22 mouse cellular contexts compared by ENCODE assay signal in genomic region chr6:43492367-43492766, GRCm38 (mm10).
DNase-seq lines count a peak whose midpoint lies in the region; ATAC-seq and TF ChIP-seq lines count a peak whose summit lies in the region.
"Had no signal": no experiment of that assay in that cellular context is flagged by ENCODE, and none has a peak within 500 bp of the region (broad histone marks: within the 10 kb centered on the region; RNA-seq: fewer than 3 reads in every experiment).

No protein-coding gene starts in this region.

- no peak for ATAC-seq in liver, postnatal 0 days
- ATAC-seq: CD4-positive, CD25-positive, alpha-beta regulatory T cell, adult 4 months; midbrain, embryonic 13.5 days had no signal

- peak; percentile 52 for TF ChIP-seq CTCF in heart, adult 2 months (IDR thresholded peaks at IDR 0.05)
- peak; percentile 20; the same call in 1 of the 2 replicates for TF ChIP-seq CTCF in liver, postnatal 0 days (IDR thresholded peaks at IDR 0.05; ENCODE audit: low read depth)
- peak in 1 of 2 experiments; percentile 36; a peak in 2 of 4 replicates for TF ChIP-seq CTCF in CH12.LX (conservative IDR thresholded peaks at IDR 0.05 in 1 of 2, IDR thresholded peaks at IDR 0.05 in 1 of 2; ENCODE audit: low read depth in 2 of 2, low read length in 2 of 2)

- no peak overlapping the region for H3K4me3 ChIP-seq in heart, adult 2 months
- H3K4me3 ChIP-seq in liver, postnatal 0 days (ENCODE audit: low read depth, low read length) = no peak overlapping the region
- no peak overlapping the region for H3K4me3 ChIP-seq in CH12.LX (replicated peaks in 1 of 3; ENCODE audit: low read depth in 2 of 3, low read length in 2 of 3, poor library complexity in 1 of 3)
- H3K4me3 ChIP-seq: embryonic facial prominence, embryonic 13.5 days; hindbrain, embryonic 13.5 days; limb, embryonic 13.5 days; midbrain, embryonic 13.5 days had no signal

- no peak for DNase-seq in heart, adult 2 months
- no peak for DNase-seq in heart, postnatal 25 days (ENCODE audit: low spot score)
- no peak for DNase-seq in liver, postnatal 0 days
- no peak for DNase-seq in liver
- DNase-seq in CH12.LX (ENCODE audit: extremely low read depth) = no peak
- DNase-seq in fibroblast of lung, adult 2 months (ENCODE audit: low read depth) = peak; percentile 30
- no peak for DNase-seq in cerebellum, adult 9-10 months
- DNase-seq in gastrocnemius, postnatal 10 days = no peak
- DNase-seq: adrenal gland, postnatal 10 days; cerebellum, adult 2 months; heart, postnatal 10 days; kidney, adult 11 months; kidney, postnatal 14 days; layer of hippocampus, adult 9-11 months; lung, adult 2 months; right cerebral cortex, postnatal 14 days; thymus, postnatal 25 days had no signal

- H3K79me2 ChIP-seq in heart, adult 2 months (replicated peaks; ENCODE audit: control insufficient read depth, insufficient read depth, low read length) = no peaks in the 10 kb centered on the region
- H3K79me2 ChIP-seq in CH12.LX (replicated peaks; ENCODE audit: control insufficient read depth, extremely low read depth, insufficient read depth, poor library complexity, severe bottlenecking) = no peaks in the 10 kb centered on the region

- TF ChIP-seq EP300 in heart, adult 2 months (IDR thresholded peaks at IDR 0.05; ENCODE audit: insufficient read depth, low read depth, low read length) = no peak
- no peak for TF ChIP-seq EP300 in liver, postnatal 0 days (IDR thresholded peaks at IDR 0.05; ENCODE audit: low read depth)
- TF ChIP-seq EP300 in CH12.LX (IDR thresholded peaks at IDR 0.05; ENCODE audit: low read length) = no peak

- no peaks in the 10 kb centered on the region for H3K36me3 ChIP-seq in heart, adult 2 months (ENCODE audit: control insufficient read depth, insufficient read depth, low read length)
- no peaks in the 10 kb centered on the region for H3K36me3 ChIP-seq in liver, postnatal 0 days (replicated peaks; ENCODE audit: insufficient read depth, low read length)
- H3K36me3 ChIP-seq in CH12.LX (replicated peaks in 1 of 2; ENCODE audit: control insufficient read depth in 1 of 2, insufficient read depth in 1 of 2, low read length in 1 of 2) = no peaks in the 10 kb centered on the region
- H3K36me3 ChIP-seq: embryonic facial prominence, embryonic 13.5 days; hindbrain, embryonic 13.5 days; limb, embryonic 13.5 days; midbrain, embryonic 13.5 days had no signal

- TF ChIP-seq RAD21 in CH12.LX (IDR thresholded peaks at IDR 0.05; ENCODE audit: low read depth, low read length) = peak; percentile 46

- H3K9me3 ChIP-seq in liver, postnatal 0 days (ENCODE audit: low read length) = no peaks in the 10 kb centered on the region
- H3K9me3 ChIP-seq in CH12.LX (replicated peaks; ENCODE audit: low read length) = no peaks in the 10 kb centered on the region
- H3K9me3 ChIP-seq: embryonic facial prominence, embryonic 13.5 days; limb, embryonic 13.5 days had no signal

- in situ Hi-C loops in CH12.LX (cut with MboI; ENCODE audit: low pct_ligation_motif_present, low pct_unique_long_range_greater_than_20kb, low sequenced_read_pairs) = no loop called here

- no peak overlapping the region for H3K9ac ChIP-seq in heart, adult 2 months (ENCODE audit: low read depth, low read length)
- no peak overlapping the region for H3K9ac ChIP-seq in liver, postnatal 0 days (replicated peaks)
- no peak overlapping the region for H3K9ac ChIP-seq in CH12.LX (ENCODE audit: insufficient read depth, low read depth)
- H3K9ac ChIP-seq: embryonic facial prominence, embryonic 13.5 days; hindbrain, embryonic 13.5 days; limb, embryonic 13.5 days; midbrain, embryonic 13.5 days had no signal

- H3K27me3 ChIP-seq in heart, adult 2 months (ENCODE audit: control insufficient read depth, insufficient read depth, low read length) = no peaks in the 10 kb centered on the region
- H3K27me3 ChIP-seq in liver, postnatal 0 days (ENCODE audit: insufficient read depth, low read length) = no peaks in the 10 kb centered on the region
- no peaks in the 10 kb centered on the region for H3K27me3 ChIP-seq in CH12.LX (replicated peaks)
- H3K27me3 ChIP-seq: embryonic facial prominence, embryonic 13.5 days; hindbrain, embryonic 13.5 days; limb, embryonic 13.5 days; midbrain, embryonic 13.5 days had no signal

- H3K4me1 ChIP-seq in heart, adult 2 months (ENCODE audit: control insufficient read depth, insufficient read depth, low read length) = no peaks in the 10 kb centered on the region
- no peaks in the 10 kb centered on the region for H3K4me1 ChIP-seq in liver, postnatal 0 days (ENCODE audit: insufficient read depth)
- no peaks in the 10 kb centered on the region for H3K4me1 ChIP-seq in CH12.LX (ENCODE audit: control insufficient read depth in 1 of 2, insufficient read depth in 2 of 2)
- H3K4me1 ChIP-seq: embryonic facial prominence, embryonic 13.5 days; hindbrain, embryonic 13.5 days; limb, embryonic 13.5 days; midbrain, embryonic 13.5 days had no signal

- no peak overlapping the region for H3K27ac ChIP-seq in heart, adult 2 months
- no peak overlapping the region for H3K27ac ChIP-seq in liver, postnatal 0 days (ENCODE audit: low read depth)
- H3K27ac ChIP-seq in CH12.LX (ENCODE audit: insufficient read depth, low read depth) = no peak overlapping the region
- H3K27ac ChIP-seq: embryonic facial prominence, embryonic 13.5 days; hindbrain, embryonic 13.5 days; limb, embryonic 13.5 days; midbrain, embryonic 13.5 days had no signal

- dilution Hi-C loops in CH12.LX (cut with MboI; ENCODE audit: extremely low pct_ligation_motif_present, extremely low pct_unique_long_range_greater_than_20kb, low sequenced_read_pairs) = no loop called here

- no peak for TF ChIP-seq POLR2A in heart, adult 2 months (IDR thresholded peaks at IDR 0.05; ENCODE audit: insufficient read depth, low read depth, low read length)
- no peak for TF ChIP-seq POLR2A in CH12.LX (IDR thresholded peaks at IDR 0.05; ENCODE audit: low read depth, low read length)

- H3K4me2 ChIP-seq in liver, postnatal 0 days (ENCODE audit: low read depth, low read length) = no peak overlapping the region
- no peak overlapping the region for H3K4me2 ChIP-seq in CH12.LX (ENCODE audit: insufficient read depth, low read depth, poor library complexity, severe bottlenecking)
- H3K4me2 ChIP-seq: embryonic facial prominence, embryonic 13.5 days; hindbrain, embryonic 13.5 days; limb, embryonic 13.5 days; midbrain, embryonic 13.5 days had no signal

- intact Hi-C loops in heart, adult 2 months (cut with DNase I) = no loop called here
- intact Hi-C loops in heart, postnatal 25 days (cut with DNase I) = no loop called here

TF ChIP-seq in CH12.LX, 34 proteins besides CTCF, POLR2A, EP300 and RAD21:
- TF ChIP-seq IRF4 (IDR thresholded peaks at IDR 0.05; ENCODE audit: low read depth, low read length) (no peak), USF1 (IDR thresholded peaks at IDR 0.05; ENCODE audit: low read depth, low read length) (no peak), UBTF (IDR thresholded peaks at IDR 0.05; ENCODE audit: low read depth, low read length) (no peak), KAT2A (IDR thresholded peaks at IDR 0.05; ENCODE audit: insufficient replicate concordance, low read length) (no peak), RCOR1 (conservative IDR thresholded peaks at IDR 0.05; ENCODE audit: low read depth, low read length) (no peak), TBP (conservative IDR thresholded peaks at IDR 0.05; ENCODE audit: low read depth, low read length) (no peak), TCF12 (IDR thresholded peaks at IDR 0.05; ENCODE audit: low read depth, low read length) (no peak), MAX (IDR thresholded peaks at IDR 0.05; ENCODE audit: low read length) (no peak), MEF2A (IDR thresholded peaks at IDR 0.05; ENCODE audit: borderline replicate concordance, low read depth, low read length) (no peak), NRF1 (IDR thresholded peaks at IDR 0.05; ENCODE audit: low read depth, low read length) (no peak), NELFE (IDR thresholded peaks at IDR 0.05; ENCODE audit: low read depth, low read length) (no peak), ZMIZ1 (IDR thresholded peaks at IDR 0.05; ENCODE audit: low read depth, low read length) (no peak), PAX5 (IDR thresholded peaks at IDR 0.05; ENCODE audit: low read length) (no peak), USF2 (conservative IDR thresholded peaks at IDR 0.05; ENCODE audit: low read depth, low read length) (no peak), SMC3 (IDR thresholded peaks at IDR 0.05; ENCODE audit: low read depth, low read length) (no peak), ZNF384 (IDR thresholded peaks at IDR 0.05; ENCODE audit: low read depth, low read length) (no peak), ZKSCAN1 (IDR thresholded peaks at IDR 0.05; ENCODE audit: borderline replicate concordance, low read depth, low read length) (no peak), ETS1 (conservative IDR thresholded peaks at IDR 0.05; ENCODE audit: low read depth, low read length) (no peak)
